In the genomic region with DNA sequence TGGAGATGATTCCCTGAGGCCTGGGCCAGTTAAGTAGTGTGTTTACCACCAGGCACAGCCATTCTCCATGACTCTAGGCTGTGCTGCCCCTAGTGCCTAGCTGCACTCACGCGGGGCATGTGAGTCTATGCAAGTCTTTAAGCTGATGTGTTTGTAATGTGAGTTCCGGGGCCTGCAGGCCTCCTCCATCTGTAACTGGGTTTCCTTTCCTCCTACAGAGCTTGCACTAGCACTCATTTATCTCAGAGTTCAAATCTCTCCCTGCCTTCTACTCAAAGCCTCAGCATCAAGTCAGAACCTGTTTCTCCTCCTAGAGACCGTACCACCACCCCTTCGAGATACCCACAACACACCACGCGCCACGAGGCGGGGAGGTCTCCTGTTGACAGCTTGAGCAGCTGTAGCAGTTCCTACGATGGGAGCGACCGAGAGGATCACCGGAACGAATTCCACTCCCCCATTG, we compare ENCODE assay signal across 9 mouse cellular contexts.
DNase-seq lines count a peak whose midpoint lies in the region; ATAC-seq and TF ChIP-seq lines count a peak whose summit lies in the region.
"Had no signal": no experiment of that assay in that cellular context is flagged by ENCODE, and none has a peak within 500 bp of the region (broad histone marks: within the 10 kb centered on the region; RNA-seq: fewer than 3 reads in every experiment).

No protein-coding gene starts in this region.

- no peak for TF ChIP-seq POLR2A in cerebellum, adult 2 months (IDR thresholded peaks at IDR 0.05; ENCODE audit: borderline replicate concordance, insufficient read depth, low read length)
- TF ChIP-seq POLR2A in kidney, adult 2 months (IDR thresholded peaks at IDR 0.05; ENCODE audit: low read depth, low read length): no peak

- H3K27me3 ChIP-seq in cerebellum, adult 2 months (ENCODE audit: control insufficient read depth, insufficient read depth, low read length): no peaks in the 10 kb centered on the region
- H3K27me3 ChIP-seq in forebrain, embryonic 13.5 days: no peaks in the 10 kb centered on the region
- no peaks in the 10 kb centered on the region for H3K27me3 ChIP-seq in neural tube, embryonic 14.5 days (ENCODE audit: control insufficient read depth, insufficient read depth, low read length)
- no peaks in the 10 kb centered on the region for H3K27me3 ChIP-seq in kidney, adult 2 months (replicated peaks; ENCODE audit: control insufficient read depth, insufficient read depth, low read length)

- 41% methylated on average over 14 of the region's 14 CpGs for WGBS in cerebellum, adult 2 months
- 51% methylated on average over 14 of the region's 14 CpGs for WGBS in forebrain, embryonic 13.5 days
- WGBS in neural tube, embryonic 14.5 days: 53% methylated on average over 14 of the region's 14 CpGs
- 61% methylated on average over 14 of the region's 14 CpGs for WGBS in kidney, adult 2 months

- peak overlapping the region; percentile 44 for H3K4me2 ChIP-seq in forebrain, embryonic 13.5 days
- no peak overlapping the region for H3K4me2 ChIP-seq in neural tube, embryonic 14.5 days (ENCODE audit: low read depth, low read length)

- DNase-seq in retina, postnatal 1 day: peak; percentile 24
- no peak for DNase-seq in retina, embryonic 14.5 days (ENCODE audit: low spot score)
- peak; percentile 28 to 37 for DNase-seq in cerebellum, adult 2 months
- no peak for DNase-seq in lung, postnatal 10 days
- DNase-seq in kidney, adult 2 months: no peak
- no peak for DNase-seq in heart, postnatal 4 days

- H3K9me3 ChIP-seq in forebrain, embryonic 13.5 days (replicated peaks): no peaks in the 10 kb centered on the region
- no peaks in the 10 kb centered on the region for H3K9me3 ChIP-seq in neural tube, embryonic 14.5 days (ENCODE audit: control insufficient read depth, low read length)

- peak; percentile 68 for ATAC-seq in forebrain, embryonic 13.5 days
- ATAC-seq in neural tube, embryonic 14.5 days (ENCODE audit: low read depth): peak; percentile 60; the same call in 1 of the 2 replicates

- H3K9ac ChIP-seq in forebrain, embryonic 13.5 days: peak overlapping the region; percentile 14; the same call in 1 of the 2 replicates
- H3K9ac ChIP-seq in neural tube, embryonic 14.5 days (replicated peaks; ENCODE audit: low read depth, low read length): no peak overlapping the region
- H3K9ac ChIP-seq: liver, embryonic 14.5 days had no signal

- H3K4me3 ChIP-seq in cerebellum, adult 2 months (replicated peaks; ENCODE audit: insufficient read depth, low read depth, low read length): peak overlapping the region; percentile 28
- H3K4me3 ChIP-seq in forebrain, embryonic 13.5 days: peak overlapping the region; percentile 19
- H3K4me3 ChIP-seq in neural tube, embryonic 14.5 days (ENCODE audit: low read depth, low read length): no peak overlapping the region
- no peak overlapping the region for H3K4me3 ChIP-seq in kidney, adult 2 months (ENCODE audit: insufficient read depth, low read depth, low read length)

- no peaks in the 10 kb centered on the region for H3K36me3 ChIP-seq in forebrain, embryonic 13.5 days (ENCODE audit: poor library complexity, severe bottlenecking)
- no peaks in the 10 kb centered on the region for H3K36me3 ChIP-seq in neural tube, embryonic 14.5 days (ENCODE audit: control insufficient read depth, insufficient read depth, low read length)
- no peaks in the 10 kb centered on the region for H3K36me3 ChIP-seq in kidney, adult 2 months (ENCODE audit: control insufficient read depth, insufficient read depth, low read length)

- TF ChIP-seq CTCF in cerebellum, adult 2 months (IDR thresholded peaks at IDR 0.05; ENCODE audit: borderline replicate concordance, insufficient read depth, low read depth, low read length): peak; percentile 19; the same call in 1 of the 2 replicates
- TF ChIP-seq CTCF in kidney, adult 2 months (conservative IDR thresholded peaks at IDR 0.05; ENCODE audit: insufficient read depth, insufficient read length, low read depth, low read length): no peak

- no peak overlapping the region for H3K27ac ChIP-seq in cerebellum, adult 2 months (ENCODE audit: insufficient read depth, low read length)
- H3K27ac ChIP-seq in forebrain, embryonic 13.5 days: peak overlapping the region; percentile 49
- no peak overlapping the region for H3K27ac ChIP-seq in neural tube, embryonic 14.5 days (ENCODE audit: low read depth, low read length)
- no peak overlapping the region for H3K27ac ChIP-seq in kidney, adult 2 months (ENCODE audit: insufficient read depth, low read depth, low read length)
- H3K27ac ChIP-seq: liver, embryonic 14.5 days had no signal

- H3K4me1 ChIP-seq in cerebellum, adult 2 months (ENCODE audit: control insufficient read depth, insufficient read depth, low read length): peaks cover 2% of the 10 kb centered on the region; the same call in 1 of the 2 replicates
- H3K4me1 ChIP-seq in forebrain, embryonic 13.5 days: peaks cover 32% of the 10 kb centered on the region
- no peaks in the 10 kb centered on the region for H3K4me1 ChIP-seq in neural tube, embryonic 14.5 days (ENCODE audit: control insufficient read depth, insufficient read depth, low read length)
- no peaks in the 10 kb centered on the region for H3K4me1 ChIP-seq in kidney, adult 2 months (ENCODE audit: control insufficient read depth, insufficient read depth, low read length)

Comparison
In these comparisons a context has a peak if more than half of its experiments do, and no peak if none do; other contexts are left out.
1. DNase-seq: peak in retina, postnatal 1 day (single experiment) and cerebellum, adult 2 months (2 of 2); none in retina, embryonic 14.5 days (single experiment), lung, postnatal 10 days (single experiment), kidney, adult 2 months (single experiment) and heart, postnatal 4 days (single experiment).
2. H3K4me3 ChIP-seq: peak in cerebellum, adult 2 months (single experiment) and forebrain, embryonic 13.5 days (single experiment); none in neural tube, embryonic 14.5 days (single experiment) and kidney, adult 2 months (single experiment).